Mouse (Mus musculus) layer of hippocampus, adult 2 months (tissue): Measurements from ENCODE around the gene Erv3. TPM values are rescaled to one million over a fixed set of nuclear protein-coding genes. Genes with fewer than 3 reads are reported as not detected.

ENCODE experiments used
- DNase-seq, 2 experiments: peaks; one replicate each; pipeline ENCODE4 v3.0.0; 2022; ENCODE audit warnings: low spot score in 2 of 2
- H3K27ac ChIP-seq: fragments of 200-600 bp; 2 replicates; pipeline ENCODE4 v1.8.1; 2022
- H3K4me3 ChIP-seq: fragments of 200-600 bp; 2 replicates; pipeline ENCODE4 v1.8.1; 2022; ENCODE audit warnings: mild to moderate bottlenecking
- CTCF ChIP-seq: fragments of 200-600 bp; conservative IDR thresholded peaks from 2 replicates; pipeline ENCODE4 v1.8.1; 2022; ENCODE audit warnings: antibody characterized with exemption, mild to moderate bottlenecking, moderate library complexity
- long read RNA-seq, 2 experiments: library from polyadenylated mRNA; stranded (forward); transcript quantifications; one replicate each; pipeline ENCODE4 v2.0.0; 2021; ENCODE audit warnings: borderline mapping rate in 2 of 2
- total RNA-seq, 2 experiments: library from RNA; stranded (reverse); gene quantifications; 2 replicates each; pipeline ENCODE4 v1.2.3; 2021

Erv3 gene
- under 1 TPM in 1 of 2 experiments, not detected in 1; 0.12 TPM for total RNA-seq
- long read RNA-seq, experiment 1, result 0 reads
- long read RNA-seq, experiment 2, result 0 reads

DNA sequence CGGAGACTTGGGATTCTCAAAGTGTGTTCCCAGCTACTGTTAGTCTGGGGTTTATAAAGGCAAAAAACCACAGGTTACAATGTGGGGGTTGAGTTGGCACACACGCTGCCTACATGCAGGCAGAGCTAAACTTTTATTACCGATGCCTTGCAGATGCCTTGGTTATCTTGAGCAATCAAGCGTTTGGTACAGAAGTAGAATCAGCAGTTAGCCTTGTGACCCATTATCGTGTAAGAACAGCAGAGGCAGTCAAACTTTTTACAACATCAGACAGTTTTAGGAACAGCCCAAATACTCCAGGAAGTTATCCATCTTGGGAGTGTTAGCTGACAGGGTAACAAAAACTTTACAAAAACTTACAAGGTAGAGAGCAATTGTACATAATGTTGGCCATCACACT is at the start of gene Erv3:
TSS of gene Erv3 (minus strand) at position 27 of the 400 bp plus-strand sequence.
- H3K4me3 ChIP-seq, result no peak within 1 kb of the TSS
- H3K27ac ChIP-seq, result peak within 1 kb of the TSS; percentile 73
- DNase-seq, result no peak
- TF ChIP-seq CTCF, result no peak

DNA sequence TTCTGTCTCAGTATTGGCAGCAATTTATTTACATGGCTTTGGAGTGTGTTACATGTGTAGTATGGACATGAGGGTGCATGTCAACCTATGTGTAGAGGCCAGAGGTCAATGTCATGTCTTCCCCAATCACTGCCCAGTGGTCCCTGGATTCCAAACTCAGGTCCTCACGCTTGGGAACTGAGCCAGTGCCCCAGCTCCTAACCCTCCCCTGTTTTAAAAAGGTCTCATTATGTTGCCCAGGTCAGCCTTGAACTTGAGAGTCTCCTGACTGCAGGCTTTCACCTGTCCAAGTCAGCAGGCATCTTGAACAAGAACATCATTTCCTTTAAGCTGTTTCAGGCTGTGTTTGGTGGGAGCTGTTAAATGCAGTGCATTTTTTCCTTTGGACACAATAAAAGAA is 49.4 kb upstream of the Erv3 start:
- Histone ChIP-seq H3K27ac (peak overlapping the region; percentile 98), H3K4me3 (peak overlapping the region; percentile 87; the same call in 1 of the 2 replicates)
- no peak for DNase-seq
- no peak for TF ChIP-seq CTCF

DNA sequence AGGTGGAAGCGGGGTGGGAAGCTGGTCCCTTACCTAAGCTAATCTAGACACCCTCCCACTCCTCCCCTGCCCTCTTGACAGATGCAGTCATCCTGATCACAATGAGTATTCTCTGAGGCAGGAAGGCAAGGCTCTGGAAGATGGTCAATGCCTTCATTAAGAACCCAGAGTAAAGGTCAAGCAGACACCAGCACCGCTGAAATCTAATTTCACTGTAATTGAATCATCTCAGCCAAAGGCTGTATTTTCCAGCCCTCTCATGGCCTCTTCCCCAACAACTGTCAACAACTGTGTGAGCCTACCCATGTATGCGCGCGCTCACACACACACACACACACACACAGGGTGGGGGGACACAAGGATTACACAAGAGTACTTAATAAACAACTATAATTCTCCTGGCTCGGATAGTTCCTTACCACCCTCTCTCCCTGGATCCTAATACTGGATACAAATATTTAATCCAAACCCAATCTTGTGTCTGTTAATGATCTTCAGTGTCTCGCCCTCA is 48.9 kb upstream of the Erv3 start:
- Histone ChIP-seq H3K27ac (peak overlapping the region; percentile 98), H3K4me3 (no peak overlapping the region)
- no peak for DNase-seq
- no peak for TF ChIP-seq CTCF

DNA sequence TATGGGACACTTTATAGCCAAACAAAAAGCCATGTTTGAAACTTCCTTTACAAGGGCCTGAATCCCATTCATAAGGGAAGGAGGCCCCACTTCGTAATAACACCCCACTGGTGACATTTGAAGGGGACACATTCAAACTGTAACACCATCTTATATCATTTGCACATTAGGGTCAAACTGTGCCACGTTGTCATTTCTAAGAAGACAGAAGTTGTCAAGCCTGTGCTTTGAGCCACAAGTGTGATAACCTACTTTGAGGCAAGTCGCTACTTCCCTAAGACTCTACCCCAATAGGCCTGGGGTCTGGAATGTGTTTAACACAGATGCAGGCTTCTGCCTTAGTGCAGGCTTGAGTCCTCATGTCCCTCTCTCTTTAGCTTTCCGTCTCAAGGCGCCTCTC is 47.8 kb upstream of the Erv3 start:
- DNase-seq, result no peak
- Histone ChIP-seq H3K4me3 (no peak overlapping the region), H3K27ac (no peak overlapping the region)
- TF ChIP-seq CTCF, result no peak

DNA sequence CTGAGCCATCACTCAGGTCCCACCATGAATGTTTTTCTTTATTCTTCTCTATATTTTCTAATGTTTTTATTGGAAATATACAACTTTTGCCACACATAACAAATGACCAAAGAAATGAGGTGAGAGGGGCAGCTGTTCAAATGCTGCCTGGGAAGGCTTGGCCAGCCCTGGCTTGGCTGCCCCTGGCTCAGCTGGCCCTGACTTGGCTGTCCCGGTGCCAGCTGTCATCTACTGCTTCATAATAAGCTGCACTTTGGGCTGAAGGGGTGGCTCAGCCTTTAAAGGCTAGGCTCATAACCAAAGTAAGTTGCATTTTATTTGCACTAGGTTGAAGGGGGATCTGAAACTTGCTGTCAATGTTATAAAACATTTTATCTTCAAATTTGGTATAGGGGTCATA is 47.3 kb upstream of the Erv3 start:
- Histone ChIP-seq H3K27ac (no peak overlapping the region), H3K4me3 (no peak overlapping the region)
- TF ChIP-seq CTCF, result no peak
- DNase-seq, result no peak

DNA sequence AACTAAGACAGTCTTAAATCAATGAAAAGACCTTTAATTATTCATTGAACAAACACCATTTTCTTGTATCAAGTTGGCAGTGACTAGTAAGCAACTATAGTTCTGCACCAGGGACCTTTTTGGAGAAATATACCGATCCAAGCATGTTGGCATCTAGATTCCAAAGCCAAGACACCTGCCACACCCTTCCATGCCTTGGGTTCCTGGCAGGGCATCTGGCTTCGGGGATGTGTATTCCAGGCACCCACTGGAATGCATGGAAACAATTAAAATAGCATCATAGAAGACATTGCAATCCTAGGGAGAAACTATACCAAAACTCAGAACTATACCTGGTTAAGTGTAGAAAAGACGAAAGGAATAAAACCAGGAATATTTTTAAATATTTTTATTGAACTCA is 46.7 kb upstream of the Erv3 start:
- no peak for TF ChIP-seq CTCF
- no peak for DNase-seq
- Histone ChIP-seq H3K4me3 (no peak overlapping the region), H3K27ac (no peak overlapping the region)

DNA sequence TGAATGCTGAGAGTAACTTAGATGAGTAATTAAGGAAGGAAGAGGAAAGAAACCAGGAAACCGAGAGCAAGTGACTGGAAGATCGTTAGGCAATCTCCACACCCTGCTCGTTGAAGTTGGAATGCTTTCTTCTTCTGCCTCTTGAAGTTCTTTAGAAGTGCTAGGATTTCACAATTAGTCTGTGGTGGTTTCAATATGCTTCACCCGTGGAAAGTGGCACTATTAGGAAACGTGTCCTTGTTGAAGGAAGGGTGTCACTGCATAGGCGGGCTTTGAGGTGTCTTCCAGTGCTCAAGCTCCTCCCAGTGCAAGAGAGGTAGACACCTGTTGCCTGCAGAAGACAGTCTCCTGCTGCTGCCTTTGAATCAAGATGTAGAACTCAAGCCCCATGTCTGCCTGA is 46.2 kb upstream of the Erv3 start:
- no peak for TF ChIP-seq CTCF
- Histone ChIP-seq H3K27ac (no peak overlapping the region), H3K4me3 (no peak overlapping the region)
- DNase-seq, result no peak

DNA sequence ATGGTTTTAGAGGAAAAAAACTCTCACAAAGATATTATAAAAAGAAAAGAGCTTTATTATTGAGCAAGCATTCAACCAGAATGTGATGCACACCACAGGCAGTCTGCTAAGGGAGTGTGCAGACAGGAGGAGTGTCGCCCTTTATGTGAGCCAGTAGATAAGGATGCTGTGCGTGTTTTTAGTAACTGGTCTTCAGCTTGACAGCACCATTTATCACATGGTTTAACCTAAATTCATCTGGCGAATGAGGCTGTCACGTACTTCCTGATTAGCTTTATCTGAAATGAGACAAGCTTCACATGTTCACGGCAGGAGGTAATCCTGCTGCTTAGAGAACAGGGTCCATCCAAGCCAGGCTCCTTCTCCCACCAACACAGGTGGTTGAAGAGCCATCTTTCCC is 45.5 kb upstream of the Erv3 start:
- no peak overlapping the region for H3K27ac ChIP-seq
- no peak for TF ChIP-seq CTCF
- H3K4me3 ChIP-seq, result no peak overlapping the region
- no peak for DNase-seq

DNA sequence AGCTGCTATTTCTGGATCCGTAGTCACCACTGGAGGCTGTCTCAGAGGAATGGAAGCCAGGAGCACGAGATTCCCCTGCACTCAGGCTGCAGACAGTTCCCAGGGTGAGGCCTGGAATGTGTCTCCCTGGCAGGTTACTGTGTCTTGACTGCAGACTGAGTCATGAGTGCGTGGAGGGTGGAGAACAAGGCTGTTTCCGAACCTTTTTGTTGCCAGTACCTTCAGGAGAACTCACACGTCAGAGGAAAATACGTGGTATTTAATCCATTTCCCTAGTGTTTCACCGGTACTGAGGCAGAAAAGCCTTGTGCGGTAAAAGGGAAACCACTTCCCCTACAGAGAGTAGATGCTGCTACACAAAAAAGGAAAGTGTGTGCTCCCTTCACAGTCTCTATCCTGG is 43.3 kb upstream of the Erv3 start:
- peak overlapping the region; percentile 54; the same call in 1 of the 2 replicates for H3K27ac ChIP-seq
- no peak overlapping the region for H3K4me3 ChIP-seq
- no peak for TF ChIP-seq CTCF
- no peak for DNase-seq

DNA sequence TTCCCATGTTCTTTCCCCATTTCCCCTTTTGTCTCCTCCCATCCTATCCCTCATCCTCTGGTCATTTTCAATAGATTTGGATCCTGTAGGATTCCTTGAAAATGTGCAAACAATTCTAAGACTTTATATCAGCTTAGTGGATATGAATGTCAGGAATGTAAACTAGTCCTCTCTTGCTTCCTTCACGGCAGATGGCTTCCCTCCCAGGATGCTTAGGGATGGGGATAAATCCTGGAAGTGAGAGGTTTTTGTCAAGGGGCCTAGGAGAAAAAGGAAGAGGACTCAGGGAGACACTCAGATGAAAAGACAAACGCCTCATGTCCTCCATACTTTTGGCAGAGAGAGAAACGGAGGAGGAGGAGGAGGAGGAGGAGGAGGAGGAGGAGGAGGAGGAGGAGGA is 42.9 kb upstream of the Erv3 start:
- no peak overlapping the region for H3K27ac ChIP-seq
- no peak for DNase-seq
- H3K4me3 ChIP-seq, result no peak overlapping the region
- no peak for TF ChIP-seq CTCF

DNA sequence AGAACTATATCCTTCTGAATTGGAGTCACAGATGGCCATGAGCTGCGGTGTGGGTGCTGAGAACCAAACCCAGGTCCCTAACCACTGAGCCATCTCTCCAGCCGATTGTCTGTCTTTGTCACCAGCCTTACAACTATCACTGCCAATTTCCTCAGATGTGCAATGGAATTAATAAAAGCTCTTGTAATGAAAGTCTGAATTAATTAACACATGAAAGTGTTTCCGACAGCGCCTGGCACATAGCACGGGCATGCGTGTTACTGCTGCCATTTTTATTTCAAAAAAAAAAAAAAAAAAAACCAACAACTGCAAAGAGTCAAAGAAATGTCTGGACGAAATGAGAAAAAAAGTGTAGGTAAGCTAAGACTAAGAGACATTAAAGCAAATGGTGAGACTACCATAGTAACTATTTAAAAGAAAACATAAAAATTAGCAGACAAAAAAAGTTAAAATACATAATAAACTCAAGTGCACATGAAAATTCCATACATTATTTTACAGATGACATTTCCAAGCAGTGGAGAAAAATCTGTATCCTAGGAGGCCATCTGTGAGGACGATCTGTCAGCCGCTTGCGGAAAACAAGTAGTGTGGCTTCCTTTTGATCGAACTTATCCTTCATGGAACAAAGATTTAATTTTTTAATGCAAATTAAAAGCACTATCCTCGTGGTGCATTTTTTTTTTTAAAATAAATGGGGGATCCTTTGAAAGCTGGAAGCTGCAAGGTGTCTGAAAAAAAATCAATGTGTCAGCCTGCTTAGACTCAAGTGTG is 38.0 kb upstream of the Erv3 start:
- DNase-seq, result no peak
- H3K4me3 ChIP-seq, result no peak overlapping the region
- 0 out of 2 replicates have a peak, but pooled peaks have one; percentile 4 for TF ChIP-seq CTCF
- H3K27ac ChIP-seq, result peak overlapping the region; percentile 10; the same call in 1 of the 2 replicates

DNA sequence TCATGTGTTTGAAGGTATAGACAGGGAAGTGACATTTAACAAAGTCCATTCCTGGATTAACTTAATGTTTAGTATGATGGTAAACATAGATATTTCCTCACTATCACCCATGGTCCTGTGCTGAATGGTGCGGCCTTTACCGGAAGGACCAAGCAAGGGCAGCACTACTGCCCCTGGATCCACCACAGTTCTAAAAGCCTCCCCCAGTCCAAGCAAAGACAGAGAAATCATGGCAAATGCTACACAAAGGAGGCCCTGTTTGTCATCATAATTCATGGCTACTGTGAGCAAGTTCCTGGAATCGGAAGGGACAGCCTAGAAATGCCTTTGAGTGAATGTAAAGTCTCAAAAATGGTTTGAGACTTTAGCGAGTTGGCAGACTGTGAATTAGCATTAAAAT is 36.5 kb upstream of the Erv3 start:
- TF ChIP-seq CTCF, result no peak
- DNase-seq, result no peak
- Histone ChIP-seq H3K4me3 (no peak overlapping the region), H3K27ac (0 out of 2 replicates have a peak overlapping the region, but pooled peaks have one; percentile 23)

DNA sequence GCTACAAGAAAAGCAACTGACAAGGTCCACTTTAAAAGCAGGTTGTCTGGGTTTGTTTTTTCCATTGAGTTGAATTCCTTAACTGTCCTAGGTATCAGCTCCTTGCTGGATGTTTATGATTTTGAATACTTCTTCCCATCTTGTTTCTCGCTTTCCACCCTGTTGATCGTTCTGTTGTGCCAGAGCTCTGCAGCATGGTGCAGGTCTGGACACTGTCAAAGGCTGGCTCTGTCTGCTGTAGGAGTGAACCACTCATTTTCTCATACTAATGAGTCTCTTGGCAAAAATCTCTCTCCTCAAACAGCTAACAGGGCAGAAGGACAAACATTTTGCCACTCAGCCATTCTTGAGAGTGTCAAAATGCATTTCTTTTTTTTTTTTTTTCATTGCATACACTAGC is 35.6 kb upstream of the Erv3 start:
- no peak for DNase-seq
- Histone ChIP-seq H3K4me3 (no peak overlapping the region), H3K27ac (peak overlapping the region; percentile 65)
- no peak for TF ChIP-seq CTCF

DNA sequence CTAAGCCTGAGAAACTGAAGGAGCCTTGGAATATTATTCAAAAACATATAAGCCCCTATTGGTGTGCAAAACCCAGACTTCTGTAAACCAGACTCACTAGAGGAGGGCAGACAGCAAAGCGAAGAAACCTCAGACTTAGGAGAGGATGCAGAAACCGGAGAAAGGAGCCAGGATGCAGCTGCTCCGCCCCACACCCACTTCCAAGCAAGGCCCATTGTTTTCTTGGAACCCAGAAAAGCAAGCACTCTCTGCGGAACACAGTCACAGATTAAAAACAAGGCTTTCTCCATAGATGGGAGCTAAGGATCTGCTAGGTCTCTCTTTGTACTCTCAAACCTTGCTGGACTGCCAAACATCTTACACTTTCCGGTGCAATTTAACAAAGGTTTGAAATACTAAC is 33.0 kb upstream of the Erv3 start:
- no peak for DNase-seq
- no peak for TF ChIP-seq CTCF
- Histone ChIP-seq H3K4me3 (no peak overlapping the region), H3K27ac (peak overlapping the region; percentile 68)
